Mouse (Mus musculus): ENCODE measurements at regions not wholly inside any gene's neighbourhood (a gene's known extent, or its start where the extent isn't known, plus 50 kb on each side); places are given as distances from the start of the nearest gene placed in this dataset.

DNA sequence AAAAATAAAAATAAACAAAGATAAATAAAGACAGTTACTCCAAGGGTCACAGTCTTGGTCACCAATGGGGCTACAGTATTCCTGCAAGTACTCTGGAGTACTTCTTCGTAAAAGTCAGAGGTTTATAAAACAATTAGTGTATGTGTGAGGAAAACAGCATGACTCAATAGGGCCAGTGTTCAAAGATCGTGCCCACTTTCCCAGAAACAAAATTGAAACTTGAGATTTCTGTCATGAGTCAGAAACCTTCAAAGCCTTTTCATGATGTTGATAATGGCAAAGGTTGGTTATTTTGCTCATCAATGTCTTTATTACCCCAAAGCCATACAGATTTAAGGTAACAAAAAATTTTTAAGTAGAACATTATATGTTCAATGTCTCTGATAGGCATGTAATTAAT lies 53.1 kb upstream of the Ctla4 start:
- Histone ChIP-seq H3K4me1 (ENCODE audit: insufficient read depth) (0 out of 2 replicates have a peak, but pooled peaks cover 4% of the 10 kb centered on the region), H3K9ac (replicated peaks) (no peak overlapping the region), H3K4me3 (ENCODE audit: low read depth, low read length) (no peak overlapping the region), H3K4me2 (ENCODE audit: low read depth, low read length) (no peak overlapping the region), H3K27ac (ENCODE audit: low read depth) (no peak overlapping the region), H3K27me3 (ENCODE audit: insufficient read depth, low read length) (no peaks in the 10 kb centered on the region), H3K9me3 (ENCODE audit: low read length) (no peaks in the 10 kb centered on the region), H3K36me3 (replicated peaks; ENCODE audit: insufficient read depth, low read length) (no peaks in the 10 kb centered on the region)
- DNase-seq (no peak), ATAC-seq (no peak)
- no peak for TF ChIP-seq CTCF (IDR thresholded peaks at IDR 0.05; ENCODE audit: low read depth)
- TF ChIP-seq EP300 (IDR thresholded peaks at IDR 0.05; ENCODE audit: low read depth), result no peak
- 67% methylated on average over 2 of the region's 2 CpGs for WGBS (ENCODE audit: insufficient replicate concordance)
